Mouse (Mus musculus) E14TG2a.4 (cell line): ENCODE results near the gene Rpl10a.

Experiments used
- H3K27me3 ChIP-seq: 2 replicates; pipeline ENCODE4 v1.6.1; 2014; ENCODE audit warnings: low read length, control low read depth; ENCODE audit not compliant: insufficient read depth
- H3K36me3 ChIP-seq: 2 replicates; pipeline ENCODE4 v1.6.1; 2014; ENCODE audit warnings: low read length, control low read depth; ENCODE audit not compliant: insufficient read depth
- H3K4me1 ChIP-seq: replicated peaks from 2 replicates; pipeline ENCODE4 v1.6.1; 2014; ENCODE audit warnings: low read depth, low read length, control low read depth
- H3K4me3 ChIP-seq: replicated peaks from 2 replicates; pipeline ENCODE4 v1.5.1; 2014; ENCODE audit warnings: mild to moderate bottlenecking, low read length
- H3K9me3 ChIP-seq: 2 replicates; pipeline ENCODE4 v1.6.1; 2014; ENCODE audit warnings: low read length, control low read depth
- CTCF ChIP-seq: conservative IDR thresholded peaks from 2 replicates; pipeline ENCODE4 v1.5.1; 2014; ENCODE audit warnings: low read length
- NANOG ChIP-seq: IDR thresholded peaks from 2 replicates; pipeline ENCODE4 v1.6.1; 2014; ENCODE audit warnings: borderline replicate concordance, low read length, mixed read lengths
- POU5F1 ChIP-seq: IDR thresholded peaks from 2 replicates; pipeline ENCODE4 v1.6.1; 2014; ENCODE audit warnings: low read length, borderline replicate concordance

Rpl10a gene

GRCm38 (mm10) chr17:28362653-28363292, 34.5 kb downstream of the Rpl10a start:
- Histone ChIP-seq H3K4me1 (peaks cover 71% of the 10 kb centered on the region), H3K9me3 (no peaks in the 10 kb centered on the region)
- TF ChIP-seq NANOG = no peak
- TF ChIP-seq POU5F1 = no peak
- TF ChIP-seq CTCF = no peak

GRCm38 (mm10) chr17:28363507-28363906, 35.2 kb downstream of the Rpl10a start:
- TF ChIP-seq NANOG (no peak), POU5F1 (no peak), CTCF (no peak)
- peak overlapping the region; percentile 78 for H3K4me3 ChIP-seq
- peaks cover 69% of the 10 kb centered on the region for H3K4me1 ChIP-seq
- no peaks in the 10 kb centered on the region for H3K9me3 ChIP-seq
- H3K27me3 ChIP-seq = peaks cover 60% of the 10 kb centered on the region
- H3K36me3 ChIP-seq = no peaks in the 10 kb centered on the region

More at GRCm38 (mm10) chr17:28362653-28363292, 34.5 kb downstream of the Rpl10a start:
- Histone ChIP-seq H3K4me3 (peak overlapping the region; percentile 78), H3K36me3 (no peaks in the 10 kb centered on the region), H3K27me3 (peaks cover 60% of the 10 kb centered on the region)

- TF ChIP-seq NANOG (no peak), POU5F1 (no peak), CTCF (no peak)
- H3K27me3 ChIP-seq = peaks cover 50% of the 10 kb centered on the region
- H3K9me3 ChIP-seq = no peaks in the 10 kb centered on the region
- no peaks in the 10 kb centered on the region for H3K36me3 ChIP-seq
- peak within 1 kb of the TSS; percentile 78 for H3K4me3 ChIP-seq
- peaks cover 65% of the 10 kb centered on the region for H3K4me1 ChIP-seq
Observed at GRCm38 (mm10) chr17:28365122-28365521, 36.9 kb downstream of the Rpl10a start, which contains the start of gene Tulp1. TSS of gene Tulp1 (minus strand) at chr17:28365222.

- H3K4me1 ChIP-seq = peaks cover 55% of the 10 kb centered on the region
- no peaks in the 10 kb centered on the region for H3K9me3 ChIP-seq
- H3K27me3 ChIP-seq = peaks cover 29% of the 10 kb centered on the region
- H3K4me3 ChIP-seq = no peak overlapping the region
- TF ChIP-seq CTCF = peak; percentile 96
- no peak for TF ChIP-seq POU5F1
- H3K36me3 ChIP-seq = no peaks in the 10 kb centered on the region
Observed at GRCm38 (mm10) chr17:28368449-28368848, 40.2 kb downstream of the Rpl10a start.

GRCm38 (mm10) chr17:28369056-28369455, 40.8 kb downstream of the Rpl10a start:
- peaks cover 53% of the 10 kb centered on the region for H3K4me1 ChIP-seq
- H3K4me3 ChIP-seq = no peak overlapping the region
- TF ChIP-seq POU5F1 (no peak), CTCF (no peak), NANOG (no peak)
- no peaks in the 10 kb centered on the region for H3K9me3 ChIP-seq
- H3K36me3 ChIP-seq = no peaks in the 10 kb centered on the region
- peaks cover 23% of the 10 kb centered on the region for H3K27me3 ChIP-seq

- Histone ChIP-seq H3K9me3 (no peaks in the 10 kb centered on the region), H3K27me3 (peaks cover 3% of the 10 kb centered on the region; the same call in 1 of the 2 replicates), H3K4me1 (peaks cover 56% of the 10 kb centered on the region), H3K4me3 (no peak overlapping the region), H3K36me3 (no peaks in the 10 kb centered on the region)
- TF ChIP-seq POU5F1 (no peak), CTCF (no peak), NANOG (no peak)
Observed at GRCm38 (mm10) chr17:28371286-28371685, 43.0 kb downstream of the Rpl10a start.

GRCm38 (mm10) chr17:28371941-28372340, 43.7 kb downstream of the Rpl10a start:
- Histone ChIP-seq H3K27me3 (peaks cover 3% of the 10 kb centered on the region; the same call in 1 of the 2 replicates), H3K36me3 (no peaks in the 10 kb centered on the region), H3K9me3 (no peaks in the 10 kb centered on the region), H3K4me1 (peaks cover 59% of the 10 kb centered on the region), H3K4me3 (no peak overlapping the region)
- TF ChIP-seq POU5F1 (no peak), NANOG (no peak), CTCF (no peak)

- Histone ChIP-seq H3K27me3 (peaks cover 9% of the 10 kb centered on the region; the same call in 1 of the 2 replicates), H3K4me3 (no peak overlapping the region), H3K4me1 (peaks cover 52% of the 10 kb centered on the region), H3K9me3 (no peaks in the 10 kb centered on the region), H3K36me3 (no peaks in the 10 kb centered on the region)
- TF ChIP-seq POU5F1 (no peak), NANOG (no peak), CTCF (peak; percentile 57)
Observed at GRCm38 (mm10) chr17:28373821-28374220, 45.5 kb downstream of the Rpl10a start.

GRCm38 (mm10) chr17:28374494-28374893, 46.2 kb downstream of the Rpl10a start:
- Histone ChIP-seq H3K9me3 (no peaks in the 10 kb centered on the region), H3K36me3 (no peaks in the 10 kb centered on the region), H3K4me1 (peaks cover 47% of the 10 kb centered on the region), H3K27me3 (peaks cover 9% of the 10 kb centered on the region; the same call in 1 of the 2 replicates), H3K4me3 (no peak overlapping the region)
- TF ChIP-seq CTCF (no peak), POU5F1 (no peak)
